Mouse (Mus musculus) liver, embryonic 15.5 days (tissue): ENCODE results near the gene Doc2a. TPM values are rescaled to one million over a fixed set of nuclear protein-coding genes. Genes with fewer than 3 reads are reported as not detected.
"Not testable (repeated sequence)": the region's sequence is repeated elsewhere in the genome, so short reads cannot be mapped to it uniquely, and the experiment has no call there.

ENCODE experiments used
- ATAC-seq: fragments of 200-750 bp; cut with Nextera tagmentation; 2 replicates; pipeline ENCODE4 v1.8.0; 2017; ENCODE audit warnings: moderate number of reproducible peaks, mild to moderate bottlenecking, moderate library complexity; ENCODE audit not compliant: insufficient read depth
- H3K27ac ChIP-seq: fragments of 300-500 bp; sonication (generic); replicated peaks from 2 replicates; pipeline ENCODE4 v1.5.1; 2015; ENCODE audit warnings: mild to moderate bottlenecking, inconsistent platforms
- H3K27me3 ChIP-seq: fragments of 300-500 bp; sonication (generic); 2 replicates; pipeline ENCODE4 v1.6.1; 2015; ENCODE audit warnings: mild to moderate bottlenecking, inconsistent platforms
- H3K36me3 ChIP-seq: fragments of 300-500 bp; sonication (generic); replicated peaks from 2 replicates; pipeline ENCODE4 v1.6.1; 2015; ENCODE audit warnings: moderate library complexity, mild to moderate bottlenecking, inconsistent platforms
- H3K4me1 ChIP-seq: fragments of 300-500 bp; sonication (generic); replicated peaks from 2 replicates; pipeline ENCODE4 v1.6.1; 2015; ENCODE audit warnings: inconsistent platforms
- H3K4me2 ChIP-seq: fragments of 300-500 bp; sonication (generic); 2 replicates; pipeline ENCODE4 v1.6.1; 2015; ENCODE audit warnings: moderate library complexity, mild to moderate bottlenecking, inconsistent platforms
- H3K4me3 ChIP-seq: fragments of 300-500 bp; sonication (generic); replicated peaks from 2 replicates; pipeline ENCODE4 v1.5.1; 2015; ENCODE audit warnings: mild to moderate bottlenecking, inconsistent platforms
- H3K9ac ChIP-seq: fragments of 300-500 bp; sonication (generic); 2 replicates; pipeline ENCODE4 v1.6.1; 2015; ENCODE audit warnings: moderate library complexity, mild to moderate bottlenecking, inconsistent platforms
- H3K9me3 ChIP-seq: fragments of 300-500 bp; sonication (generic); replicated peaks from 2 replicates; pipeline ENCODE4 v1.6.1; 2016; ENCODE audit warnings: inconsistent platforms
- WGBS: fragments of 180-500 bp; shearing (Covaris S2); methylation state at CpG from one replicate; pipeline ENCODE4 v1.1.7; 2015; ENCODE audit warnings: mixed read lengths; ENCODE audit not compliant: insufficient replicate concordance; 5-methylcytosine and 5-hydroxymethylcytosine counted together
- polyA plus RNA-seq: library from polyadenylated mRNA; unstranded; fragments of >200 nt; fragmentation: Nextera tagmentation; extraction: Ambion mirVana; gene quantifications from 2 replicates; pipeline ENCODE4 v1.2.1, GENCODE M21; 2015

The Doc2a gene
- polyA plus RNA-seq, 1 experiment from 2014 or later, result not detected

- Histone ChIP-seq H3K9ac (peak overlapping the region; percentile 72), H3K4me1 (peaks cover 24% of the 10 kb centered on the region), H3K4me2 (peak overlapping the region; percentile 83), H3K27ac (peak overlapping the region; percentile 78), H3K4me3 (peak overlapping the region; percentile 67), H3K36me3 (0 out of 2 replicates have a peak, but pooled peaks cover 2% of the 10 kb centered on the region), H3K9me3 (no peaks in the 10 kb centered on the region), H3K27me3 (peaks cover 3% of the 10 kb centered on the region; the same call in 1 of the 2 replicates)
- peak; percentile 93 for ATAC-seq
- WGBS, result 11% methylated on average over 37 of the region's 37 CpGs
Observed at GRCm38 (mm10) chr7:126898102-126898990, 51.1 kb downstream of the Doc2a start.

GRCm38 (mm10) chr7:126899781-126900180, 52.6 kb downstream of the Doc2a start:
- H3K27me3 ChIP-seq, result not testable (repeated sequence)
- 77% methylated on average over 9 of the region's 9 CpGs for WGBS

More at GRCm38 (mm10) chr7:126899781-126900180, 52.6 kb downstream of the Doc2a start:
- not testable (repeated sequence) for H3K9me3 ChIP-seq, H3K4me2 ChIP-seq, H3K36me3 ChIP-seq, H3K9ac ChIP-seq, H3K4me3 ChIP-seq, ATAC-seq, H3K27ac ChIP-seq
- H3K4me1 ChIP-seq, result peaks cover 24% of the 10 kb centered on the region

Other genes with a start within 250 kb of the Doc2a start
- 3.7 and 4.6 TPM in 2 replicates for gene Nupr1, start 216.6 kb upstream of the Doc2a start, polyA plus RNA-seq
- gene Sgf29, start 198.1 kb upstream of the Doc2a start, polyA plus RNA-seq, result 29.1 and 31.0 TPM in 2 replicates
- gene Sult1a1, start 171.0 kb upstream of the Doc2a start, polyA plus RNA-seq, result 37.8 and 52.1 TPM in 2 replicates
- gene Bola2, start 152.0 kb upstream of the Doc2a start, polyA plus RNA-seq, result 71.8 and 82.7 TPM in 2 replicates
- 3.0 TPM in 2 replicates for gene Slx1b, start 151.6 kb upstream of the Doc2a start, polyA plus RNA-seq
- 109 and 118 TPM in 2 replicates for gene Coro1a, start 139.6 kb upstream of the Doc2a start, polyA plus RNA-seq
- 20.0 and 23.5 TPM in 2 replicates for gene Mapk3, start 87.8 kb upstream of the Doc2a start, polyA plus RNA-seq
- gene Gdpd3, start 81.1 kb upstream of the Doc2a start, polyA plus RNA-seq, result 0.74 and 0.84 TPM in 2 replicates
- 103 and 119 TPM in 2 replicates for gene Ypel3, start 70.5 kb upstream of the Doc2a start, polyA plus RNA-seq
- gene Tbx6, start 65.9 kb upstream of the Doc2a start, polyA plus RNA-seq, result 0.50 and 0.79 TPM in 2 replicates
- 107 and 113 TPM in 2 replicates for gene Ppp4c, start 54.9 kb upstream of the Doc2a start, polyA plus RNA-seq
- gene Fam57b, start 49.7 kb upstream of the Doc2a start, polyA plus RNA-seq, result not detected in 2 replicates
- not detected in 2 replicates for gene 4930451I11Rik, start 15.8 kb upstream of the Doc2a start, polyA plus RNA-seq
- gene Hirip3, start 14.6 kb downstream of the Doc2a start, polyA plus RNA-seq, result 8.6 and 13.6 TPM in 2 replicates
- 29.4 and 33.9 TPM in 2 replicates for gene Ino80e, start 15.0 kb downstream of the Doc2a start, polyA plus RNA-seq
- gene Taok2, start 37.3 kb downstream of the Doc2a start, polyA plus RNA-seq, result 11.3 and 12.9 TPM in 2 replicates
- gene Tmem219, start 75.5 kb downstream of the Doc2a start, polyA plus RNA-seq, result 17.0 and 19.3 TPM in 2 replicates
- gene Kctd13, start 81.5 kb downstream of the Doc2a start, polyA plus RNA-seq, result 4.1 and 5.0 TPM in 2 replicates
- not detected in 2 replicates for gene Asphd1, start 102.2 kb downstream of the Doc2a start, polyA plus RNA-seq
- gene Sez6l2, start 103.1 kb downstream of the Doc2a start, polyA plus RNA-seq, result 0.07 and 0.12 TPM in 2 replicates
- 44.8 and 51.7 TPM in 2 replicates for gene Cdipt, start 128.5 kb downstream of the Doc2a start, polyA plus RNA-seq
- 0.46 and 0.63 TPM in 2 replicates for gene Cdiptos, start 128.7 kb downstream of the Doc2a start, polyA plus RNA-seq
- 9.2 TPM in 2 replicates for gene Mvp, start 167.2 kb downstream of the Doc2a start, polyA plus RNA-seq
- not detected in 2 replicates for gene Pagr1b, start 169.1 kb downstream of the Doc2a start, polyA plus RNA-seq
- 32.8 and 39.1 TPM in 2 replicates for gene Pagr1a, start 169.9 kb downstream of the Doc2a start, polyA plus RNA-seq
- 3.6 and 4.0 TPM in 2 replicates for gene Gm42742, start 173.7 kb downstream of the Doc2a start, polyA plus RNA-seq
- gene Prrt2, start 173.8 kb downstream of the Doc2a start, polyA plus RNA-seq, result 0.13 and 0.56 TPM in 2 replicates
- gene Maz, start 179.6 kb downstream of the Doc2a start, polyA plus RNA-seq, result 38.1 and 45.7 TPM in 2 replicates
- 108 and 111 TPM in 2 replicates for gene Kif22, start 195.1 kb downstream of the Doc2a start, polyA plus RNA-seq
- 0.24 and 0.33 TPM in 2 replicates for gene Zg16, start 239.9 kb downstream of the Doc2a start, polyA plus RNA-seq
- gene AI467606, start 243.9 kb downstream of the Doc2a start, polyA plus RNA-seq, result 8.2 and 9.5 TPM in 2 replicates